Mouse (Mus musculus): Measurements from ENCODE around the gene Olfr353.

Olfr353 gene

DNA sequence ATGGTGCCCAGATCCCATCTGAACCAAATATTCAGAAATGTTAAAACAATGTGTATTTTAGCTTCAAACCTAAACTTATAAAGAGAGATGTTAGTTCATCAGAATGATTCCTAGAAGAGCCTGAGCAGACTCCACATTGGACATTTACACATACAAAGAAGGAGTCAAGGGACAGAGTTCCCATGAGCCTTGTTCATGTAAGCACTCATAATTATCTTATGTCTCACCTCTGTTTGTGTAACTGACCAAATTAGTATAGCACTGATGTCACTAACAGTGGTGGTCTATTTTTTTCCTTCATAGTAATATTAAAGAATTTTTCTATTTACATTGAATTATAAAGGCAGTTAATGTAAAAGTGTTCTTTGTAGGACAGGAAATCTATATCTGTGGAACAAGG is at the start of gene Olfr353:
TSS of gene Olfr353 (minus strand) at position 101 of the 400 bp plus-strand sequence.
- in situ Hi-C loops (cut with MboI; ENCODE audit: unreplicated experiment in 2 of 2): no loop called here

- in situ Hi-C loops (cut with MboI; ENCODE audit: unreplicated experiment in 2 of 2): no loop called here
Observed at GRCm38 (mm10) chr2:36936821-36937220, 44.1 kb upstream of the Olfr353 start, which contains the start of gene Olfr356. Gene Olfr356 (plus strand): TSS chr2:36937121.

DNA sequence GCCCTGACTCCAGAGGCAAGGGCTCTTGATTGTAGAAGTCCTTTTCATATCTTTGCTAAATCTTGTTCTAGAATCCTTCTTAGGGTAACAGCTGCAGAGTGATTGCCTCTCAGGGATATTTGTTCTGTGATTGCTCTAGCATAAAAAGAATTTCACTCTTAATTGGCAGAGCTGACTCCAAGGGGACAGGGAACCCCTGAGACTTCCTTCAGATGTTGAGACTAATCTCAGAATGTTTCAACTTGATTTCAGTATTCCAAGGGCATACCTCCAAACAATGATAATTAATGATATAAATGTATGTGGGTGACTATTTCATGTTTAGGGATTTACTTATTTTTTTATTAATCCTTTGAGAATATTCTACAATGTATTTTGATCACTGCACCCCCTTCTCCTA is 36.1 kb upstream of the Olfr353 start, which contains the start of gene Olfr355:
TSS of gene Olfr355 (minus strand) at position 101 of the 400 bp plus-strand sequence.
- in situ Hi-C loops (cut with MboI; ENCODE audit: unreplicated experiment in 2 of 2): no loop called here

GRCm38 (mm10) chr2:36905380-36905779 is 12.6 kb upstream of the Olfr353 start, which contains the start of gene Olfr354:
Gene Olfr354 (plus strand): TSS chr2:36905680.
- in situ Hi-C loops (cut with MboI; ENCODE audit: unreplicated experiment in 2 of 2): no loop called here

GRCm38 (mm10) chr2:36897114-36897513 is 4.4 kb upstream of the Olfr353 start:
- in situ Hi-C loops (cut with MboI; ENCODE audit: unreplicated experiment in 2 of 2): no loop called here

DNA sequence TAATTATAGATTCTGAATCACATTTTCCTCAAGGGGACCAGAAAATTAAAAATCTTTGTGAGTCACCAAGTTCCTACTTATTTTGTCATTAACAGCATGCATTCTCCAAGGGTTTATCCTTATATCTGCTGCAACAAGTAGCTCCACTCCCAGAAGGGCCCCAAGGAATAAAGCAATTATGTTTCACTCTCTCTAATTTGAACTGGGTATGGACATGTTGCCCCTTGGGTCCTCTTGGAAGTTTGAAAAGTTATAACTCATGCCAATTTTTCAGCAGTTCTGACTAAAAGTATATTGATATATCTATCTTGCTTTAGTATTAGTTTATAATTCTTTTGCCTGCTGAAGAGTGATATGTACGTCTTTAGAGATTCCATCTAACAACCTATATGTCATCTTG is 24.6 kb downstream of the Olfr353 start, which contains the start of gene Olfr352:
TSS of gene Olfr352 (plus strand) at position 301 of the 400 bp plus-strand sequence.
- in situ Hi-C loops (cut with MboI; ENCODE audit: unreplicated experiment in 2 of 2): no loop called here

DNA sequence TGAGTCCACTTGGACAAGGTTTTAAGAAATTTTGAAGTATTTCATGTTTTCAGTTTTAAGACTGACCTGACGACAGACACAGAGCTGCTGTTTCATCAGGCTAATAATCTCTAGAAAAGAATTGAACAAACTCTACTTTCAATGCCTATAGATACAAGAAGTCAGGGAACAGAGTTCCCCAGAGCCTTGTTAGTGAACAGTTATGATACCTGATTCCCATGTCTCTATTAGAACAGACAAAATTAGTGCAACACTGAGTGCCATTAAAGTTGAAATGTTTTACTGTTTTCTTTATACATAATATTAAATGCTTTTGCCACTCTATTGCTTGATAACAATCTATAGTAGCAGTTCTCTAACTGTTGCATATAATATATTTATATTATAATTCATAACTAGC is 30.2 kb downstream of the Olfr353 start, which contains the start of gene Olfr351:
TSS of gene Olfr351 (minus strand) at position 101 of the 400 bp plus-strand sequence.
- in situ Hi-C loops (cut with MboI; ENCODE audit: unreplicated experiment in 2 of 2): no loop called here

GRCm38 (mm10) chr2:36846010-36846409 is 46.7 kb downstream of the Olfr353 start, which contains the start of gene Olfr350:
Gene Olfr350 (plus strand): TSS chr2:36846310.
- in situ Hi-C loops (cut with MboI; ENCODE audit: unreplicated experiment in 2 of 2): no loop called here

Measured in v-Abl transformed pro-B cells (cell line).